In the genomic region with DNA sequence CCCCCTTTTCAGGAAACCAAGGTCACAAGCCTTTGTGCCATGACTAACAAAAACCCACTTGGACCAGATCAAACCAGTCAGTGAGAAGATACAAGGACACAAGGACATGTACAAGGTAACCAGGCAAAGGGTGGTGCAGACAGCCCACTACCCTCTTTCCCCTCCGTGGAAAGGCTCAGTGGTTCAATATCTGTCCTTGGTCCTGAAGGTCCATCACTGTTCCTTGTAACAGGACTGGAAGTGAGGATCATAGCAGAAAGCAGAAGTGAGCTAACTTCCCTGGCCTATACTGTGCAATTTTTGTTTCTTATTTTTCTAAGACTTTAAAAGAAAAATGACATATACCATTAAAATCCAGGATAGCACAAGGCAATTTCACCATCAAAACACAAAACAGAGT, we compare ENCODE assay signal across 23 mouse cellular contexts.
DNase-seq lines count a peak whose midpoint lies in the region; ATAC-seq lines count a peak whose summit lies in the region.
"Had no signal": no experiment of that assay in that cellular context is flagged by ENCODE, and none has a peak within 500 bp of the region (broad histone marks: within the 10 kb centered on the region; RNA-seq: fewer than 3 reads in every experiment).

No protein-coding gene starts in this region.

- no peaks in the 10 kb centered on the region for H3K36me3 ChIP-seq in hindbrain, embryonic 13.5 days
- no peaks in the 10 kb centered on the region for H3K36me3 ChIP-seq in hindbrain, embryonic 10.5 days
- no peaks in the 10 kb centered on the region for H3K36me3 ChIP-seq in forebrain, embryonic 10.5 days (replicated peaks)
- H3K36me3 ChIP-seq: limb, embryonic 15.5 days; midbrain, embryonic 10.5 days had no signal

- 27% methylated on average over 1 of the region's 1 CpGs for WGBS in hindbrain, embryonic 13.5 days
- WGBS in hindbrain, embryonic 10.5 days, result 17% methylated on average over 1 of the region's 1 CpGs
- WGBS in forebrain, embryonic 10.5 days, result 16% methylated on average over 1 of the region's 1 CpGs

- H3K27me3 ChIP-seq in hindbrain, embryonic 13.5 days, result no peaks in the 10 kb centered on the region
- no peaks in the 10 kb centered on the region for H3K27me3 ChIP-seq in hindbrain, embryonic 10.5 days (ENCODE audit: insufficient read depth, poor library complexity, severe bottlenecking)
- H3K27me3 ChIP-seq in forebrain, embryonic 10.5 days (ENCODE audit: poor library complexity, severe bottlenecking), result no peaks in the 10 kb centered on the region
- H3K27me3 ChIP-seq: limb, embryonic 15.5 days; Patski had no signal

- peaks cover 30% of the 10 kb centered on the region for H3K4me1 ChIP-seq in hindbrain, embryonic 13.5 days (replicated peaks)
- peaks cover 14% of the 10 kb centered on the region; the same call in 1 of the 2 replicates for H3K4me1 ChIP-seq in hindbrain, embryonic 10.5 days (replicated peaks)
- peaks cover 12% of the 10 kb centered on the region; the same call in 1 of the 2 replicates for H3K4me1 ChIP-seq in forebrain, embryonic 10.5 days
- H3K4me1 ChIP-seq: limb, embryonic 15.5 days had no signal

- peak overlapping the region; percentile 64 for H3K27ac ChIP-seq in hindbrain, embryonic 13.5 days
- no peak overlapping the region for H3K27ac ChIP-seq in hindbrain, embryonic 10.5 days
- H3K27ac ChIP-seq in forebrain, embryonic 10.5 days, result no peak overlapping the region
- H3K27ac ChIP-seq: limb, embryonic 15.5 days; liver, embryonic 14.5 days; midbrain, embryonic 10.5 days had no signal

- H3K9me3 ChIP-seq in hindbrain, embryonic 13.5 days, result no peaks in the 10 kb centered on the region
- H3K9me3 ChIP-seq in hindbrain, embryonic 10.5 days, result no peaks in the 10 kb centered on the region
- no peaks in the 10 kb centered on the region for H3K9me3 ChIP-seq in forebrain, embryonic 10.5 days
- H3K9me3 ChIP-seq: limb, embryonic 15.5 days; midbrain, embryonic 10.5 days had no signal

- no peak overlapping the region for H3K4me3 ChIP-seq in hindbrain, embryonic 13.5 days
- no peak overlapping the region for H3K4me3 ChIP-seq in hindbrain, embryonic 10.5 days
- H3K4me3 ChIP-seq in forebrain, embryonic 10.5 days, result no peak overlapping the region
- H3K4me3 ChIP-seq: limb, embryonic 15.5 days; midbrain, embryonic 10.5 days had no signal

- H3K9ac ChIP-seq in hindbrain, embryonic 13.5 days, result no peak overlapping the region
- H3K9ac ChIP-seq: limb, embryonic 15.5 days; liver, embryonic 14.5 days had no signal

- no peak overlapping the region for H3K4me2 ChIP-seq in hindbrain, embryonic 13.5 days
- H3K4me2 ChIP-seq: heart, embryonic 11.5 days; limb, embryonic 15.5 days had no signal

- no peak for ATAC-seq in hindbrain, embryonic 13.5 days (ENCODE audit: low FRiP score)
- ATAC-seq in granulocyte monocyte progenitor cell, adult 5-6 weeks (replicated peaks; ENCODE audit: poor library complexity, severe bottlenecking), result peak; percentile 59
- ATAC-seq: midbrain, embryonic 16.5 days; Patski had no signal

- DNase-seq in embryo, embryonic 10.5 days (ENCODE audit: low spot score), result peak; percentile 15
- no peak for DNase-seq in embryo, embryonic 10 days (ENCODE audit: low spot score)
- no peak for DNase-seq in hindbrain, embryonic 10.5 days (ENCODE audit: low spot score)
- DNase-seq in ES-CJ7 (ENCODE audit: low read depth, low spot score), result peak; percentile 54
- no peak for DNase-seq in ovary, postnatal 10 days (ENCODE audit: low spot score)
- DNase-seq in forebrain, embryonic 10.5 days (ENCODE audit: extremely low spot score, low spot score), result no peak
- DNase-seq: adrenal gland, adult 2 months; cerebellum, adult 11 months; cerebellum, adult 9-11 months; gastrocnemius, postnatal 36 days; kidney, adult 2 months; kidney, postnatal 25 days; lung, postnatal 4 days; right cerebral cortex, postnatal 14 days; thymus, postnatal 14 days had no signal

Comparison
In these comparisons a context has a peak if more than half of its experiments do, and no peak if none do; other contexts are left out.
1. DNase-seq: peak in embryo, embryonic 10.5 days (single experiment) and ES-CJ7 (single experiment); none in embryo, embryonic 10 days (single experiment), hindbrain, embryonic 10.5 days (single experiment), ovary, postnatal 10 days (single experiment) and forebrain, embryonic 10.5 days (single experiment).